Mouse (Mus musculus) embryonic facial prominence, embryonic 11.5 days (tissue): ENCODE measurements around the gene Stk32c. TPM values are rescaled to one million over a fixed set of nuclear protein-coding genes. Genes with fewer than 3 reads are reported as not detected.

Experiments used
- ATAC-seq: fragments of 200-750 bp; cut with Nextera tagmentation; replicated peaks from 2 replicates; pipeline ENCODE4 v1.8.0; 2017; ENCODE audit warnings: low read depth; ENCODE audit not compliant: insufficient number of reproducible peaks, low FRiP score, low TSS enrichment
- DNase-seq: peaks from one replicate; pipeline ENCODE4 v3.0.0-alpha.2; 2015; ENCODE audit warnings: low spot score
- H3K27ac ChIP-seq: fragments of 300-500 bp; sonication (generic); replicated peaks from 2 replicates; pipeline ENCODE4 v1.5.1; 2014; ENCODE audit warnings: mild to moderate bottlenecking, low read depth, low read length, control low read depth
- H3K27me3 ChIP-seq: fragments of 300-500 bp; sonication (generic); 2 replicates; pipeline ENCODE4 v1.6.1; 2014; ENCODE audit warnings: mild to moderate bottlenecking, low read length, moderate library complexity, mixed read lengths; ENCODE audit not compliant: control insufficient read depth, insufficient read depth
- H3K36me3 ChIP-seq: fragments of 300-500 bp; sonication (generic); replicated peaks from 2 replicates; pipeline ENCODE4 v1.6.1; 2014; ENCODE audit warnings: low read depth, mild to moderate bottlenecking, low read length, moderate library complexity, mixed read lengths; ENCODE audit not compliant: control insufficient read depth, insufficient read depth
- H3K4me1 ChIP-seq: fragments of 300-500 bp; sonication (generic); 2 replicates; pipeline ENCODE4 v1.6.1; 2014; ENCODE audit warnings: low read length, mixed read lengths; ENCODE audit not compliant: control insufficient read depth, insufficient read depth
- H3K4me2 ChIP-seq: fragments of 300-500 bp; sonication (generic); 2 replicates; pipeline ENCODE4 v1.6.1; 2014; ENCODE audit warnings: low read depth, mild to moderate bottlenecking, control low read depth, low read length, moderate library complexity
- H3K4me3 ChIP-seq: fragments of 300-500 bp; sonication (generic); 2 replicates; pipeline ENCODE4 v1.5.1; 2014; ENCODE audit warnings: low read depth, low read length, control low read depth
- H3K9ac ChIP-seq: fragments of 300-500 bp; sonication (generic); replicated peaks from 2 replicates; pipeline ENCODE4 v1.6.1; 2014; ENCODE audit warnings: mild to moderate bottlenecking, control low read depth, low read length
- H3K9me3 ChIP-seq: fragments of 300-500 bp; sonication (generic); replicated peaks from 2 replicates; pipeline ENCODE4 v1.6.1; 2016; ENCODE audit warnings: mild to moderate bottlenecking, low read length, inconsistent platforms, mixed read lengths; ENCODE audit not compliant: control insufficient read depth
- WGBS: fragments of 180-500 bp; shearing (Covaris S2); extraction: QIAGEN DNeasy Blood & Tissue Kit; methylation state at CpG from one replicate; pipeline ENCODE4 v1.1.7; 2014; 5-methylcytosine and 5-hydroxymethylcytosine counted together
- polyA plus RNA-seq: library from polyadenylated mRNA; unstranded; fragments of >200 nt; fragmentation: Nextera tagmentation; extraction: Ambion mirVana; gene quantifications from 2 replicates; pipeline ENCODE4 v1.2.1, GENCODE M21; 2014

Gene Stk32c
- 0.31 and 0.36 TPM in 2 replicates for polyA plus RNA-seq

- no peaks in the 10 kb centered on the region for H3K4me1 ChIP-seq
- WGBS = 3% methylated on average over 53 of the region's 53 CpGs
- no peaks in the 10 kb centered on the region for H3K9me3 ChIP-seq
- peak within 1 kb of the TSS; percentile 85 for H3K9ac ChIP-seq
- no peaks in the 10 kb centered on the region for H3K27me3 ChIP-seq
- ATAC-seq (peak; percentile 98), DNase-seq (peak; percentile 99)
- peak within 1 kb of the TSS; percentile 67 for H3K27ac ChIP-seq
- H3K4me2 ChIP-seq = peak within 1 kb of the TSS; percentile 52
- peak within 1 kb of the TSS; percentile 50 for H3K4me3 ChIP-seq
- H3K36me3 ChIP-seq = no peaks in the 10 kb centered on the region
Observed at GRCm38 (mm10) chr7:139212754-139213745, at the start of gene Stk32c, which contains the start of gene Lrrc27. TSS of gene Stk32c (minus strand) at chr7:139213307. TSS of gene Lrrc27 (plus strand) at chr7:139212988.

GRCm38 (mm10) chr7:139257752-139258542, 44.8 kb upstream of the Stk32c start:
- H3K4me3 ChIP-seq = no peak overlapping the region
- no peak for ATAC-seq
- WGBS = 70% methylated on average over 10 of the region's 10 CpGs
- peak; percentile 41 for DNase-seq
- H3K9ac ChIP-seq = no peak overlapping the region
- no peaks in the 10 kb centered on the region for H3K4me1 ChIP-seq
- H3K27me3 ChIP-seq = no peaks in the 10 kb centered on the region
- no peaks in the 10 kb centered on the region for H3K9me3 ChIP-seq
- no peak overlapping the region for H3K27ac ChIP-seq
- no peaks in the 10 kb centered on the region; the same call in 1 of the 2 replicates for H3K36me3 ChIP-seq
- no peak overlapping the region for H3K4me2 ChIP-seq

GRCm38 (mm10) chr7:139254626-139255025, 41.5 kb upstream of the Stk32c start:
- Histone ChIP-seq H3K4me3 (no peak overlapping the region), H3K36me3 (no peaks in the 10 kb centered on the region; the same call in 1 of the 2 replicates), H3K27me3 (no peaks in the 10 kb centered on the region), H3K27ac (no peak overlapping the region), H3K4me1 (no peaks in the 10 kb centered on the region), H3K9ac (no peak overlapping the region), H3K9me3 (no peaks in the 10 kb centered on the region), H3K4me2 (no peak overlapping the region)
- ATAC-seq = no peak
- 85% methylated on average over 5 of the region's 5 CpGs for WGBS
- DNase-seq = no peak

- no peak overlapping the region for H3K4me3 ChIP-seq
- no peak for DNase-seq
Observed at GRCm38 (mm10) chr7:139253462-139253861, 40.4 kb upstream of the Stk32c start.

GRCm38 (mm10) chr7:139252986-139253385, 39.9 kb upstream of the Stk32c start:
- Histone ChIP-seq H3K36me3 (no peaks in the 10 kb centered on the region; the same call in 1 of the 2 replicates), H3K27ac (no peak overlapping the region), H3K27me3 (peaks cover 3% of the 10 kb centered on the region), H3K9me3 (no peaks in the 10 kb centered on the region), H3K4me3 (no peak overlapping the region), H3K4me2 (no peak overlapping the region), H3K9ac (no peak overlapping the region), H3K4me1 (no peaks in the 10 kb centered on the region; the same call in 1 of the 2 replicates)
- ATAC-seq (no peak), DNase-seq (no peak)
- 69% methylated on average over 9 of the region's 9 CpGs for WGBS

More at GRCm38 (mm10) chr7:139253462-139253861, 40.4 kb upstream of the Stk32c start:
- ATAC-seq = no peak
- H3K27ac ChIP-seq = no peak overlapping the region
- H3K4me1 ChIP-seq = no peaks in the 10 kb centered on the region; the same call in 1 of the 2 replicates
- no peak overlapping the region for H3K4me2 ChIP-seq
- H3K36me3 ChIP-seq = no peaks in the 10 kb centered on the region; the same call in 1 of the 2 replicates
- H3K9me3 ChIP-seq = no peaks in the 10 kb centered on the region
- 69% methylated on average over 3 of the region's 3 CpGs for WGBS
- no peak overlapping the region for H3K9ac ChIP-seq
- peaks cover 3% of the 10 kb centered on the region for H3K27me3 ChIP-seq

GRCm38 (mm10) chr7:139252566-139252965, 39.5 kb upstream of the Stk32c start:
- H3K4me2 ChIP-seq = no peak overlapping the region
- WGBS = 87% methylated on average over 7 of the region's 7 CpGs
- H3K27me3 ChIP-seq = peaks cover 4% of the 10 kb centered on the region
- no peaks in the 10 kb centered on the region; the same call in 1 of the 2 replicates for H3K36me3 ChIP-seq
- peaks cover 2% of the 10 kb centered on the region for H3K4me1 ChIP-seq
- no peaks in the 10 kb centered on the region for H3K9me3 ChIP-seq
- no peak overlapping the region for H3K4me3 ChIP-seq
- DNase-seq (no peak), ATAC-seq (no peak)
- no peak overlapping the region for H3K27ac ChIP-seq
- H3K9ac ChIP-seq = no peak overlapping the region

- Histone ChIP-seq H3K9ac (no peak overlapping the region), H3K9me3 (no peaks in the 10 kb centered on the region), H3K4me1 (peaks cover 7% of the 10 kb centered on the region), H3K27me3 (peaks cover 5% of the 10 kb centered on the region), H3K27ac (no peak overlapping the region), H3K4me2 (no peak overlapping the region), H3K36me3 (no peaks in the 10 kb centered on the region; the same call in 1 of the 2 replicates), H3K4me3 (no peak overlapping the region)
- ATAC-seq (no peak), DNase-seq (no peak)
- 72% methylated on average over 5 of the region's 5 CpGs for WGBS
Observed at GRCm38 (mm10) chr7:139251881-139252301, 38.8 kb upstream of the Stk32c start.
